Mouse (Mus musculus) G1E-ER4 (cell line): ENCODE data around the gene Prkcg. TPM values are rescaled to one million over a fixed set of nuclear protein-coding genes. Genes with fewer than 3 reads are reported as not detected.

Source experiments
- GATA1 ChIP-seq: IDR thresholded peaks from one replicate; pipeline ENCODE4 v1.8.0; 2012; ENCODE audit warnings: low read length, inconsistent platforms
- polyA plus RNA-seq: library from polyadenylated mRNA; stranded (reverse); fragments of >175 nt; gene quantifications from 2 replicates; pipeline ENCODE4 v1.2.3, GENCODE M21; 2012

The Prkcg gene
- polyA plus RNA-seq, 1 experiment, result not detected

- TF ChIP-seq GATA1, result no peak
Measured at GRCm38 (mm10) chr7:3283081-3283875, 5.7 kb upstream of the Prkcg start.

- no peak for TF ChIP-seq GATA1
Measured at GRCm38 (mm10) chr7:3284604-3285003, 4.4 kb upstream of the Prkcg start.

- no peak for TF ChIP-seq GATA1
Measured at GRCm38 (mm10) chr7:3286036-3286435, 2.9 kb upstream of the Prkcg start.

- TF ChIP-seq GATA1, result no peak
Measured at GRCm38 (mm10) chr7:3287186-3287585, 1.8 kb upstream of the Prkcg start.

- no peak for TF ChIP-seq GATA1
Measured at GRCm38 (mm10) chr7:3290257-3291033, 1.5 kb downstream of the Prkcg start.

GRCm38 (mm10) chr7:3291197-3291596, 2.2 kb downstream of the Prkcg start:
- no peak for TF ChIP-seq GATA1

GRCm38 (mm10) chr7:3291764-3292163, 2.8 kb downstream of the Prkcg start:
- no peak for TF ChIP-seq GATA1

GRCm38 (mm10) chr7:3292791-3293190, 3.8 kb downstream of the Prkcg start:
- no peak for TF ChIP-seq GATA1

- no peak for TF ChIP-seq GATA1
Measured at GRCm38 (mm10) chr7:3294794-3295193, 5.8 kb downstream of the Prkcg start.

- TF ChIP-seq GATA1, result no peak
Measured at GRCm38 (mm10) chr7:3295321-3296110, 6.5 kb downstream of the Prkcg start.

GRCm38 (mm10) chr7:3296711-3297110, 7.7 kb downstream of the Prkcg start:
- TF ChIP-seq GATA1, result no peak

GRCm38 (mm10) chr7:3299941-3300617, 11.1 kb downstream of the Prkcg start:
- no peak for TF ChIP-seq GATA1

- TF ChIP-seq GATA1, result no peak
Measured at GRCm38 (mm10) chr7:3300891-3301627, 12.1 kb downstream of the Prkcg start.
